Mouse (Mus musculus): ENCODE measurements around the gene Lce1h.

DNA sequence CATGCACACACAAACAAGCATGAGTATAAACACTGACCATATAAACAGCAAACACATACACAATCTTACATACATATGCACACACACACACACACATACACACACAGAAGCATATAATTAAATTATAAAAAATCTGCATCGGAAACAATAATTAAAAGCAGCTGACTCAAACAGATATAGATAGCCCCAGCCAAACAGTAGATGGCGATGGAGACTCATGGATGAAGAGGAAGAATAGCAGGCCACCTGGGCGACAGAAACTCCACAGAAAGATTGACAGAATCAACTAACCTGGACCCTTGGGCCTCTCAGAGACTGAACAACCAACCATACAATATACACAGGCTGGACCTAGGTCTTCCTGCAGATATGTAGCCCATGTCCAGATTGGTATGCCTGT lies 11.7 kb downstream of the Lce1h start:
- TF ChIP-seq CTCF (IDR thresholded peaks at IDR 0.05; ENCODE audit: low read depth, low read length) (no peak), POLR2A (IDR thresholded peaks at IDR 0.05; ENCODE audit: extremely low read depth, insufficient read depth, low read length) (no peak)
